Mouse (Mus musculus) large intestine, adult 2 months (tissue): ENCODE results near the gene Cacna1h. TPM values are rescaled to one million over a fixed set of nuclear protein-coding genes. Genes with fewer than 3 reads are reported as not detected.

Source experiments
- DNase-seq: peaks from one replicate; pipeline ENCODE4 v3.0.0-alpha.2; 2012; ENCODE audit warnings: low read depth, low spot score
- WGBS: fragments of 180-500 bp; shearing (Covaris S2); methylation state at CpG from one replicate; pipeline ENCODE4 v1.1.7; 2018; 5-methylcytosine and 5-hydroxymethylcytosine counted together
- polyA plus RNA-seq: library from polyadenylated mRNA; depleted of rRNA; stranded (reverse); fragments of >200 nt; gene quantifications from 2 replicates; pipeline ENCODE4 v1.2.3, GENCODE M21; 2012

Cacna1h gene
- polyA plus RNA-seq, 1 experiment, result 10.4 TPM

DNA sequence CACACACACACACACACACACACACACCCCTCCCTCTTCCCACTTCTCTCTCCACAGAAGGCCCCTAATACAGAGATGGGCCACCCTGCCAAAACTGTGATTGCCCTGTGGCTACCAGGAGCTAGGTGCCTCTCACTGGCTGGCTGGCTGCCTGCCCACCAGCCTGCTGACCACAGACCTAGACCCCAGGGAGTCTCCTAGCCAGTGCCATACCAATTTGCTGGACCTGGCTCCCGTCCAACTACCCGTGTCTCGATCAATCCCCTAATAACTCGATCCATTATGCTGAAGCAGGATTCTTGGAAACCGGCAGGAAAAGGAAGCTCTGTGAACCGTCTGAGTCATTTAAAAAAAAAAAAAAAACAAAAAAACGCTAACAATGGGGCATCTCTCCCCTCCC, 22.8 kb downstream of the Cacna1h start:
- 41% methylated on average over 7 of the region's 7 CpGs for WGBS
- DNase-seq, result no peak

DNA sequence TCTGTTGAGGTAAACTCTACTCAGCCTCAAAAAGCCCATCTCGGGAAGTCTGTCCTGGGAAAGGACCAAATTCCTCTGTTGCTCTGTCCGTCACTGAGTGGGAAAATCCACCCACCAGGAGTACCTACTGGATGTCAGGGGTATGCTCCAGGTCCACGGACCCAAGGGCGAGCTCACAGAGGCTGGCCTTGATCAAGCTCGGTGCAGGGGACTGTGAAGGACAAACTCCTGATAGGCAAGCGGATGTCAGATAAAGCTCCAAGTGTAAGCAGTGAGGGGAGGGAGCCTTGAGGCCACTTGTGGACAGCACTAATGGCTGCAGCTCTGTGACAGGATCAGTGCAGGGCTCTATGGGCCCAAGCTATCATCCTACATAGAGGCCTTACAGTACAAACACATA, 23.4 kb downstream of the Cacna1h start:
- no peak for DNase-seq
- 69% methylated on average over 6 of the region's 6 CpGs for WGBS

DNA sequence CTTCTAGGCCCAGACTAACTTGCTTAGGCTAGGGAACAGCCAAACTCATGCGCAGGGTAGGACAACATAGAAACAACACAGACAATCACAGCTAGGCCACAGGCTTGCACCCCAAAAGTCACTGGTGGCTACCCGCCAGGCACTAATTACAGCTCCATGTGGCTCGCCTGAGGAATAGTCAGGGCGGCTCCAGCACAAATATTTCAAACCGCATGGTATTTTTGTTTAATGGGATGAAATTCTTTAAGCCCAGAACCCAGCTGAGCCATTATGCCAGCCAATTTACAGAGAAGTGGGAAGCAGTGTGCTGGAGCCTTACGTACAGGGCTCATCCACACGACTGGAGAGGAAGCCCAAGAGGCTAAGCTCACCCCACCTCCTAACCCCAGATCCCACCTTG, 24.0 kb downstream of the Cacna1h start:
- 69% methylated on average over 7 of the region's 7 CpGs for WGBS
- DNase-seq, result no peak

DNA sequence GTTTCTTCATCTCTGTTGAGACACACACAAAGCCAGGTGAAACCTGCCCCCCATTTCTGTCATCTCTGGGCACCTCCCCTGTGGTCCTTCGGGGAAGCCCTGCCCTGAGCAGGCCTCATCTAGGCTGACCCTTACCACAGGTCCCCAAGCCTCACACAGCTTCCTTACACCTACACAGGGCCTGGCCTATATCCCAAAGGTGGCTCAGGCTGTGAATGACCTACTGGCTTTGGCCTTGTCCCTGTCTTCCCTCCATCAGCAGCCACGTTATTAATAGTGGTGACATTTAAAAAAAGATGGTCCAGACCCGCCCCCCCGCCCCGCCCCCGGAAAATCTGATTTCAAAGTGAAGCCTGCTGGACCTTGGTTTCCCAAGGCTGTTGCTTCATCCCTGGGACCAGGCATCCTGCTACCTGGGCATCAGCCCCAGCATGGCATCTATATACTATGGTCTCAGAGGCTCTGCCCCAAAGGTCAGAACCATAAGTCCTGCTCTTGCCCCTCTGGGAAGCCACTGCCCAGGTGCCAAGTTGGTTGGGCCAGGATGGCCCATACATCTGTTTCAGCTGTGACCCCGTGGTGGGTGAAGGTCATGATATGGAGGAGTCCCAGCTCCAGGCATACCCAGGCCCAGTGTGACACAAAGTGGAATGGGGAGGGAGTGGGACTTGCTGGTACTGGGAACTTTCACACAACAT, 25.1 kb downstream of the Cacna1h start:
- DNase-seq, result no peak
- WGBS, result 75% methylated on average over 7 of the region's 7 CpGs

DNA sequence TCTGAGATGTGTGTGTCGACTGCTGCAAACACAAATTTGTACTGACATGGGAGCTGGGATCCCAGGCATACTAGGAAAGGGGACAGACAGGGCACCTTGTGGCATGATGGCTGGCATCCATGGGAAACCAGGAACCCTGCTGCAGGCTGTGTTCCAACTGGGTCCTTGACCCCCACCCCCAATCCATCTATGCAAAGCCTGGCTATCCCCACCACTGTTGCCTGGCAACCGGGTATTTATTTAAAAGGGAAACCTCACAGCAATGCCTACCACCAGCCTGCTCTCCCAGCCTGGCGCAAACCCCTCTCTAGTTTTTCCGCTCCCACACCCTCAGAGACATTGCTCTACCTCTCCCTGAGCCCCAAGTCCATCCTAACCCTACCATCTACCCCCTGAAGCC, 26.2 kb downstream of the Cacna1h start:
- WGBS, result 71% methylated on average over 4 of the region's 4 CpGs
- no peak for DNase-seq

DNA sequence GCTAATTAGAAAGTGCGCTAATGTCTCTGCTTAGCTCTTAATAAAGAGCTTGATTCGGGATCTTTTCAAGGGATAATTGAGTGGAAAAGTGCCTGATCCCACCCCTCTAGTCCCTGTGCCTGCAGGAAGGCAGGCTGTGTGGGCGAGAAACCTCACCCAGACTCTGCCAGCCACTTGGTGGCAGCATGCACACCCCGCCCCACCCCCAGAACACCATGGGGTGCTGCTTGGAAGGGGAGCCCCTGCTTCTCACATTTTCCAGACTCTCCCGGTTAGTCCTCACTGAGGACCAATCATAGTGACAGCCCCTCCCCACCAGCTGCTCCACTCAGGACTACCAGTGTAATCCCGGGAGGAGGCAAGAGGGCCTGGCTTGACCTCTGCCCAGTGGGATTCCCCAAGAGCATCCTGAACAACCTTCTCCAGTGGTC, 27.6 kb downstream of the Cacna1h start:
- WGBS, result 27% methylated on average over 6 of the region's 6 CpGs
- no peak for DNase-seq

DNA sequence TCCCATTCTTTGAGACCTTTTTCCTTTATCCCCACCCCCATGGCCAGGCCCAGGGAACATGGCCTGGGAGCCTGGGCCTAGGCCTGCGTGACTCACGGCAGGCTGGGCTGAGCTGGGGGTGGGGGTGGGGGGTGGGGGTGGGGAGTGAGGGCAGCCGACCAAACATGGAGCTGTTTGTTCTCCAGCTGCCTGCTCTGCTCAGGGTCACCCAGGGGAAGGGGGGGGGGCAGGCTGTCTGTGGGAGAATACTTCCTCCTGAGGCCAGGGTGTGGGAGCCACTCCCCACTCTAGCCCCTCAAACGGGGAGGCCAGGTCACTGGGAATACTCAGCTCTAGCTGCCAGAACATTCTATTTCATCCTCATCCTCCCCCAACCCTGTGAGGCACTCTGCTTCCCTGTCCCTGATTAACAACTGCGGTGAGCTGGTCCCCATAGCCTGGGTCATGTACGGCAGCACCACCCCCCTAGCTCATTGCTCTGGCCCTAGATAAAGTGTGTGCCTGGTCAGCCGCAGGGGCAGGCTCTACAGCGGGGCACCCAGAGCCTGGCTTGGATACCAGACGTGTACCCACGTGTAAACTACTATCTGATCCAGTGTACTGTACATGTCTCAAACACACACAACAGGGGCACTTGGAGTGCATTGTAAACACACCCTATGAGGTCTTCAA, 28.2 kb downstream of the Cacna1h start:
- WGBS, result 9% methylated on average over 10 of the region's 10 CpGs
- no peak for DNase-seq

DNA sequence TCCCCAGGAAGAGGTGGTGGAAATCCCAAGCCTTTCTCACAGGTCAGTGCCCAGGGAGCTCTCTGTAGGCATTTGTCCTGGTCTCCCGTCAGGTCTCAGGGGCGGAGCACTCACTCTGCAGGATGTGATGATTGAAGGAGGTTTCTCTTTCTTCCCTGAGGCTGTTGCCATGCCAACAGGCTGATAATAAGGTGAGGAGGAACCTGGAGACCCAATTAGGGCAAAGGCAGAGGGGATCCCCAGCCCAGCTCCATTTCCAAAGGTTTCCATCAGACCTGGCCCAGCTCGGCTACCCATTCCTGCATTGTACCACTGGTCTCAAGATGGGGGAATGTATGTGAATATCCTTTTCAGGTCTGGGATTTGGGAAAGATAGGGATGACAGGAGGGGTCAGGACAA, 29.4 kb downstream of the Cacna1h start:
- DNase-seq, result no peak
- 63% methylated on average over 3 of the region's 3 CpGs for WGBS

DNA sequence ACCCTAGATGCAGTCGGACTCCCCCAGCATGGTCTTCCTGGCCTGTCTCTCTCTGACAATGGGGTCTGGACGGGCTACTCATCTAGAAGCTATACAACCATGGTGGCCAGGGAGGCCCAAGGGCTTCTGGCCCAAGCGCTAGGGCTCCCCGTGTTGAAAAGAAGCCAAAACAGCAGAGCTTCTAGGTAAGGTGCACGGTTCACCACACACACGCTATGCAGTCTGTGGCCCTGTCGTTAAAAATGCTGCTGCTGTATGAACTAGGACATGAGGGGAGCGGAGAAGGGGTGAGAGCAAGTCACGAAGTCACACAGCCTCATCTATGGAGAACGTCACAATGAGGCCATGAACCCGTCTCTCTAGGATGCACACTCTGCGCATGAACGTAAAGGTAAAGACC, 31.4 kb downstream of the Cacna1h start:
- no peak for DNase-seq
- WGBS, result 87% methylated on average over 13 of the region's 13 CpGs

DNA sequence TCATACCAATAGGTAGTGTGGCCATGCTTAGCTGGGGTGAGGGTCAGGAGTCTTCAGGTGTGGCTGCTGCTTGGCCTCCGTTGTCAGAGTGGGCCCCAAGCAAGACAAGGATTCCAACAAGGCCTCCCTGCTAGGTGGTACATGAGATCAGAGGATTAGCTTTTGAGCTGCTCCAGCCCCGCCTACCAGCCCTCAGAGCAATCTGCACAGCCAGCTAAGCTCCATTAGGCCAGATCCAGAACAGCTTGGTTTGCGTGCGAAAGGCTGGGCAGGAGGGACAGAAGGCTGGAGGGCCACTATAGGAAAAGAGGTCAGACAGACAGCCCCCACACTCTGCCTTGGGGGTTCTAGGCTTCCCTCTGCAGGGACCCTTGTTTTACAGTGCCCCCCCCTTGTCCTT, 32.1 kb downstream of the Cacna1h start:
- DNase-seq, result no peak
- 48% methylated on average over 4 of the region's 4 CpGs for WGBS

DNA sequence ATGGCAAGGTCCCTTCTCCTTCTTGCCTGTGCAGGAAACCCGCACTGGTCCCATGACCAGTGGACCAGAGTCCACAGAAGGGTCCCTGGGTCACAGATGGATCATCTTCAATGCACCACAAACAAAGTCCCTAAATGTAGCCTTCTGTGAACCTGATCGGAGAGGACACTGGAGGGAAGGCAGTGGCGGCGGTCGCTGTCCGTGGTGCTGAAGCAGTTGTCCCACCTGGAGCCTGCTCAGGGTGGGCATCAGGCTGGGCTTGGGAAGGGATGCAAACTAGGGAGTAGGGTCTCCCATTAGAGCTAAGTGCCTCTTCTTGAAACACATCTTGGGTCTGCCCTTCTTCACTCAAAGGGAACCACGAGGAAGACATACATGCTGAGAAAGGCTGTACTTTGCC, 33.1 kb downstream of the Cacna1h start:
- no peak for DNase-seq
- 9% methylated on average over 7 of the region's 7 CpGs for WGBS

DNA sequence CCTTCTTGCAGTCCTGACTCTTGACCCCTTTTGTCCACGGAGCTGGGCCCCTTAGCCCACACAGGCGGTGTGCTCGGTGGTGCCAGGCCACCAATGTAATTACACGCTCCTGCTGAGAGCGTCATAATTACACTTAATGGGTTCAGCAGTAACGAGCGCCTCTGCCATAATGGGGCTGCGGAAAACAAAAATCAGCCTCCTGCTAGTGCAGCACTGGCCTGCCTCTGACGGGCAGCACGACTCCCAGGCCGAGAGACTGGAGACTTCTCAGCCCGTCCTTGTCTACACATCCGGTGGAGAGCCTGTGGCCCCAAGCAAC, 35.1 kb downstream of the Cacna1h start:
- 58% methylated on average over 13 of the region's 13 CpGs for WGBS
- no peak for DNase-seq

DNA sequence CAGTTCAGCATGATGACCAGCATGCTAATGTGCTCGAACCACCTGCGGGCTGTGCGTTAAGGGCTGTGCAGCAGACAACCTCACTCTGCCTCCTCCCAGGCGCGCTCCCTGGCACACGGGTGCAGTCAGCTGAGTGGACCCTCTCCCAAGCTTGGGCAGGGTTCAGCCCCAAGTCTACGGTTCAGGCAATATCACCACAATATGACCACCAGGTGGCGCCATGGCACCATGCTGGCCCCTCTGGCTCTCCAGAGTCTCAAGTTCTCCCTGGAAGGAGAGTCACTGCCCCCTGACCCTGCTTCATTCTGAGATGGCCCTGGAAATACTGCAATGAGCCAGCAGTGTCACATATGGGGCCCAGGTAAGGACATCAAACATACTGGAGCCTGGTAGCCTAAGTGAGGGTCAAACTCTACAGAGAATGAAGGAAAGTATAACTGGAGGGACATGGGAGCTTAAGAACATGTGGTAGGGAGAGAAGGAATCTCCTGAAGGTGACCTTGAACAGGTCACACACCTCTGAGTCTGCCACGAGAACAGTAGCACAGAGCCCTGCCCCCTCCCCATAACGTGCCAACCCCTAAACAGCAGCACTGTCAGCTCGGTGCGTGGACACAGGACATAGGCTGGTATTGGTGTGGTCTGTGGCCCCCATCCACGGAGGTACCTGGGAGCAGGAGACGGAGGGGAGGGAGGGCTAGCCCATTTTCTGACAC, 35.6 kb downstream of the Cacna1h start:
- peak; percentile 16 for DNase-seq
- 31% methylated on average over 14 of the region's 14 CpGs for WGBS

DNA sequence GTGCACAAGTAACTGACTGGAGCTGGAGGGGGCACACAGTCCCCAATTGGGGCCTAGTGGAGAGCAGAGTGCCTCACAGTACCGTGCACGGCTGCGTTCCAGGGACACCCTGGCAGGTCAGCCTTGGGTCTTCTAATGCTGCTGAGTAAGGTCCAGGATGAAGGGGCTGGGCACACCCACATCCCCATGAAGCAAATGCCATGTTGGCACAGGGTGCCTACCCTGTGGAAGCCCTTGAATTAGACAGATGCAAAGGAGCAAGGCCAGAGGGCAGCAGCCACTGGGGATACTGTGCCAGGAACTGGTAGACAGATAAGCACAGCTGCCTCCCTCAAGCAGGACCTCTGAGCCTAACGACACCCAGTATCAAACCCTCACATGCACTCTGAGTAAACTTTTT, 39.1 kb downstream of the Cacna1h start:
- no peak for DNase-seq
- 78% methylated on average over 4 of the region's 4 CpGs for WGBS

DNA sequence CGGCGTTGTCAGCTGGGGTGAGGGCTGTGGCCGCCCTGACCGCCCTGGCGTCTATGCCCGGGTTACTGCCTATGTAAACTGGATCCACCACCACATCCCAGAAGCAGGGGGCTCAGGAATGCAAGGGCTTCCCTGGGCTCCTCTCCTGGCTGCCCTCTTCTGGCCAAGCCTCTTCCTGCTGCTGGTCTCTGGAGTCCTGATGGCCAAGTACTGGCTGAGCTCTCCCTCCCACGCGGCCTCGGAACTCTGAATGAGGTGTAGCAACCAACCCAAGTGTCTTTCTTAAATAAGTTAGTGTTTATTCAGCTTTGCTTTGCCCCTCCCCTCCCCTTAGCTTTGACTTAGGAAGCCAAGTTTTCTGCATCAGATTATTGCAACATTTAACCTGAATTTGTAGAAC, 59.6 kb downstream of the Cacna1h start:
- 24% methylated on average over 9 of the region's 9 CpGs for WGBS
- DNase-seq, result no peak

DNA sequence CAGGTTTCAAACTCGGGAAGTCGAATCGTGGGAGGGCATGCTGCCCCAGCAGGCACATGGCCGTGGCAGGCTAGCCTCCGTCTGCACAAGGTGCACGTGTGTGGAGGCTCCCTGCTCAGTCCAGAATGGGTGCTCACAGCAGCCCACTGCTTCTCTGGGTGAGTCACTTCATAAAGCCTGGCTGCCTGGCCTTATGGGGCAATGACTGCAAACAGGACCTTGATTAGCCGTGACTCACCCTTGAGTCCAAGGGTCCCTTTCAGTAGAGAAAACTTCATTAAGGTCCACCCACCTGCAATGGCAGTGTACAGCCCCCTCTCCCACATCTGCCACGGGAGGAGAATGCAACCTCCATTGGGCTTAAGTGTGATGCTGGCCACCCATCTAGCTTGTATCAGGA, 61.1 kb downstream of the Cacna1h start:
- no peak for DNase-seq
- WGBS, result 23% methylated on average over 8 of the region's 8 CpGs

DNA sequence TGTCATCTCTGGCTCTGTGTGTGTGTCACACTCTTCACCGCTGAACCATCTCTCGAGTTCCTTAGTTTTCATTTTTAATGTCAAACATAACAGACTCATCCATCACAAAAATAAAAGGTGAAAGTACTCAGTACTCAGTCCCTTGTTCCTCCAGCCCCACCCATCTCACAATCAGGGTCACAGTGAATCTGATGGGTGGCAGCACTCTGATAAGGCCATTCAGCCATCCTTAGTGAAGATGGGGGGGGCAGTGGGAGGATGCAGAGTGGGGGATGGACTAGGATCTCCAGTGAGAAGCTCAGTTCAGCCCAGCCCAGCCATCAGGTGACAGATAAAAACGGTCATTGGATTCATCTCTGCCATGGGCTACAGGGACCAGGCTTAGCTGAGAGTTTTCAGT, 64.6 kb downstream of the Cacna1h start, which contains the start of gene Tpsg1:
Gene Tpsg1, plus strand, starts transcription at position 301 of the 400 bp plus-strand sequence.
- 71% methylated on average over 3 of the region's 3 CpGs for WGBS

DNA sequence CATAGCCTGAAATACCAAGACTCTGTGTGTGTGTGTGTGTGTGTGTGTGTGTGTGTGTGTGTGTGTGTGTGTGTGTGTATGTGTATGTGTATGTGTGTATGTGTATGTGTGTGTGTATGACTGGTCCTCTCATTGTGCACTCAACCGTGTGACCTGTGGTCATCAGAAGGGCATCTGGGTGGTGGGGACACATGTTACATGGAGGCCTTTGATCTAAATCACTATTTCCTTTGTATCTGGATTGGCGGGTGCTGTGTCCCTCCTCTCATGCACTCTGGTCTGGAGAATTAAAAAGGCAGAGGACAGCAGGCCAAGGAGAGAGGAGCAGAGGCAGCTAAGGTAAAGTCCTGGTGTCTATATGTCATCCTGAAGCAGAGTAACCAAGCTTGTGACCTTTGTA, 67.6 kb downstream of the Cacna1h start, which contains the start of gene Tpsb2:
Gene Tpsb2, plus strand, starts transcription at position 301 of the 400 bp plus-strand sequence.
- no peak for DNase-seq
- 64% methylated on average over 2 of the region's 2 CpGs for WGBS

More for the DNA sequence above, 64.6 kb downstream of the Cacna1h start, which contains the start of gene Tpsg1:
- DNase-seq, result no peak

DNA sequence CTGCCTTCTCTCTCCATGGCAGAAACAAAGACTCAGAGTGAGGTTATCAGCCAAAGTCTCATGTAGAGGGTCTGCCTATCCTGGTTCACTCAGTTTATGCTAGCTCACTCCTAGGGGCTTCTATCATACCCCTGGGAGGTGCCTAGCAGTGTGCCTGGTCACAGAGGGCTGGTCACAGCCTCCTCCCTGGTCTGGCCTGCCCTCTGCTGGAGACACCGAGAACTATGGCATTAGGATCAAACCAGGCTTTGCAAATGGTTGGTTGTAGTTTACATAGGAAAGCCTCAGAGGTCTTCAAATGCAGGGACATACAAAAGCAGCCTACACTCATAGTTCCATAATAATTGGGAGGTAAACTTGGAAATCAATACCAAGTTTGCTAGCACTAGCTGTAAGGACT, 69.9 kb downstream of the Cacna1h start:
- no peak for DNase-seq
- WGBS, result 0% methylated on average over 1 of the region's 1 CpGs

DNA sequence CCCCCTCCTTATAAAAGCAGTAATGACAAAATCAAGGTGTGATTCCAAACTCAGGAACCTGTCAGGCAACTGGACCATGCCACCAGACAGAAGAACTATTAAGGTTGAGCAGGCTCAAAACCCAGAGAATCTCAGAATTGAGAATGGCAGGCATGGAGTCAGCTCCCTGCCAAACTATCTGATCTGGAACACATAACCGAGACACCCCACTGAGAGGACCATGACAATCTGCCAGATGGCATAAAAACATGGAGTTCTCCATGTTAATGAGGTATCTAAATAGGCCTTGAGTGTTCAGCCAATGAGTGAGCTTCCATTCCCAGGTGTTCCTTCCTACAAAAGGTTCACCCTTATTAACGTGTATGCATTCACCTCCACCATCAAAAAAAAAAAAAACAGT, 72.3 kb downstream of the Cacna1h start:
- DNase-seq, result no peak
- WGBS, result 49% methylated on average over 2 of the region's 2 CpGs

DNA sequence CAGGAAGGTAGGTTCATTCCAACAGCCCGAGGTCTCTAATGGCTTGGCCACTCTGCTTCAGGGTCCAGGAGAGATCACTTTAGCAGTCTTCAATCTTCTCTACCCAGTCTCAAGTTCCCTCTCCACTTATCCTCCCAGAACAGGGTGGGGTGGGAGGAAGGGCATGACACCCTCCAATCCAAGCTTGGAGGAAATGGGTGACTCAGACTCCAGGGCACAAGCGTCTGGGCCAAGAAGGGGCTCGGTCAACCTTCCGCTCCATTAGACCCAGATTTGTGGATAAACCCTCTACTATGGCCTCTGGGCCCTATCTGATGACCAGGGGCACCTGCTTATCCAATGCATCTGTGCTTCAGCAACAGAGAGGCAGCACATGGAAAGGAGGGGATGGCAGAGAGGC, 88.1 kb downstream of the Cacna1h start, which contains the start of gene Tpsab1:
Gene Tpsab1, minus strand, starts transcription at position 101 of the 400 bp plus-strand sequence.
- 79% methylated on average over 4 of the region's 4 CpGs for WGBS
- DNase-seq, result no peak
